Mouse (Mus musculus) liver, embryonic 14.5 days (tissue): Measurements from ENCODE around the gene Lcmt1. TPM values are rescaled to one million over a fixed set of nuclear protein-coding genes. Genes with fewer than 3 reads are reported as not detected.

Source experiments
- ATAC-seq: fragments of 200-750 bp; cut with Nextera tagmentation; 2 replicates; pipeline ENCODE4 v1.8.0; 2017; ENCODE audit warnings: moderate number of reproducible peaks, mild to moderate bottlenecking, moderate library complexity; ENCODE audit not compliant: insufficient read depth
- DNase-seq, 3 experiments: peaks; one replicate each; pipeline ENCODE4 v3.0.0-alpha.2; 2012 to 2013; ENCODE audit warnings: low read depth in 3 of 3, low spot score in 3 of 3
- H3K27ac ChIP-seq: fragments of 300-500 bp; sonication (generic); 2 replicates; pipeline ENCODE4 v1.5.1; 2014; ENCODE audit warnings: moderate library complexity, mild to moderate bottlenecking, control low read depth, inconsistent platforms
- H3K27me3 ChIP-seq: fragments of 300-500 bp; sonication (generic); 2 replicates; pipeline ENCODE4 v1.6.1; 2014; ENCODE audit warnings: mild to moderate bottlenecking, low read length, moderate library complexity; ENCODE audit not compliant: control insufficient read depth, insufficient read depth
- H3K36me3 ChIP-seq: fragments of 300-500 bp; sonication (generic); replicated peaks from 2 replicates; pipeline ENCODE4 v1.6.1; 2014; ENCODE audit warnings: low read depth; ENCODE audit not compliant: control insufficient read depth, insufficient read depth
- H3K4me1 ChIP-seq, 2 experiments: fragments of 200-500 bp in 1 of 2; fragments of 300-500 bp in 1 of 2; sonication (generic) in 1 of 2; replicated peaks; 2 replicates each; pipeline ENCODE4 v1.6.1; 2012 to 2014; ENCODE audit warnings: antibody characterized with exemption in 1 of 2, inconsistent platforms in 1 of 2, low read length in 1 of 2; ENCODE audit not compliant: control insufficient read depth in 2 of 2, insufficient read depth in 2 of 2
- H3K4me2 ChIP-seq: fragments of 300-500 bp; sonication (generic); 2 replicates; pipeline ENCODE4 v1.6.1; 2014; ENCODE audit warnings: low read depth, mild to moderate bottlenecking, control low read depth, moderate library complexity
- H3K4me3 ChIP-seq, 2 experiments: fragments of 200-500 bp in 1 of 2; fragments of 300-500 bp in 1 of 2; sonication (generic) in 1 of 2; 2 replicates each; pipeline ENCODE4 v1.5.1; 2012 to 2014; ENCODE audit warnings: low read depth in 2 of 2, low read length in 2 of 2, mild to moderate bottlenecking in 2 of 2, control low read depth in 1 of 2, inconsistent platforms in 1 of 2, moderate library complexity in 1 of 2; ENCODE audit not compliant: insufficient read depth in 1 of 2
- H3K9ac ChIP-seq: fragments of 300-500 bp; sonication (generic); replicated peaks from 2 replicates; pipeline ENCODE4 v1.6.1; 2014; ENCODE audit warnings: mild to moderate bottlenecking, control low read depth, moderate library complexity
- H3K9me3 ChIP-seq: fragments of 300-500 bp; sonication (generic); 2 replicates; pipeline ENCODE4 v1.6.1; 2016; ENCODE audit warnings: low read length, mixed read lengths; ENCODE audit not compliant: control insufficient read depth
- CTCF ChIP-seq: IDR thresholded peaks from 2 replicates; pipeline ENCODE4 v1.5.1; 2016; ENCODE audit warnings: antibody characterized with exemption, low read depth, control low read depth
- EP300 ChIP-seq: IDR thresholded peaks from 2 replicates; pipeline ENCODE4 v1.6.1; 2016; ENCODE audit warnings: antibody characterized with exemption, low read depth
- WGBS: fragments of 180-500 bp; shearing (Covaris S2); extraction: QIAGEN DNeasy Blood & Tissue Kit; methylation state at CpG from one replicate; pipeline ENCODE4 v1.1.7; 2014; ENCODE audit not compliant: insufficient replicate concordance; 5-methylcytosine and 5-hydroxymethylcytosine counted together
- polyA plus RNA-seq, 2 experiments: library from polyadenylated mRNA; depleted of rRNA in 1 of 2; stranded (reverse) in 1 of 2; unstranded in 1 of 2; fragments of >200 nt; fragmentation: Nextera tagmentation in 1 of 2; extraction: Ambion mirVana in 1 of 2; gene quantifications; 2 replicates each; pipeline versions ENCODE4 v1.2.1 to v1.2.3; 2012 to 2014

The Lcmt1 gene
- polyA plus RNA-seq, 2 experiments, result 18.6 to 23.6 TPM

GRCm38 (mm10) chr7:123363971-123364370 lies 5.6 kb upstream of the Lcmt1 start:
- no peak for DNase-seq
- Histone ChIP-seq H3K27me3 (no peaks in the 10 kb centered on the region), H3K4me3 (no peak overlapping the region), H3K36me3 (no peaks in the 10 kb centered on the region; the same call in none of the 2 replicates), H3K9ac (no peak overlapping the region), H3K27ac (no peak overlapping the region), H3K4me1 (peaks cover 35 to 48% of the 10 kb centered on the region in 2 experiments), H3K9me3 (no peaks in the 10 kb centered on the region), H3K4me2 (no peak overlapping the region)
- TF ChIP-seq EP300, result no peak
- 86% methylated on average over 8 of the region's 8 CpGs for WGBS
- no peak for ATAC-seq

- ATAC-seq, result peak; percentile 9; the same call in 1 of the 2 replicates
- H3K4me1 ChIP-seq, result peaks cover 37 to 53% of the 10 kb centered on the region in 2 experiments
These were observed 3.5 kb upstream of the Lcmt1 start for GRCm38 (mm10) chr7:123365876-123366741.

GRCm38 (mm10) chr7:123366806-123367205 lies 2.8 kb upstream of the Lcmt1 start:
- TF ChIP-seq EP300, result no peak
- no peak for TF ChIP-seq CTCF
- Histone ChIP-seq H3K9me3 (no peaks in the 10 kb centered on the region), H3K27me3 (no peaks in the 10 kb centered on the region), H3K36me3 (no peaks in the 10 kb centered on the region; the same call in 1 of the 2 replicates), H3K4me2 (peak overlapping the region; percentile 85), H3K27ac (peak overlapping the region; percentile 76), H3K9ac (no peak overlapping the region; the same call in none of the 2 replicates), H3K4me3 (peak overlapping the region in 1 of 2 experiments; percentile 30; a peak in 1 of 4 replicates), H3K4me1 (peaks cover 37 to 54% of the 10 kb centered on the region in 2 experiments)
- ATAC-seq (no peak), DNase-seq (no peak)
- 69% methylated on average over 8 of the region's 8 CpGs for WGBS

More at GRCm38 (mm10) chr7:123365876-123366741, 3.5 kb upstream of the Lcmt1 start:
- Histone ChIP-seq H3K36me3 (no peaks in the 10 kb centered on the region; the same call in 1 of the 2 replicates), H3K9ac (peak overlapping the region; percentile 55), H3K9me3 (no peaks in the 10 kb centered on the region), H3K4me3 (peak overlapping the region; percentile 8 to 30; a peak in 3 of 4 replicates), H3K4me2 (peak overlapping the region; percentile 85), H3K27me3 (no peaks in the 10 kb centered on the region), H3K27ac (peak overlapping the region; percentile 76)
- peak; percentile 58 to 60 (median 59) for DNase-seq
- 28% methylated on average over 7 of the region's 7 CpGs for WGBS
- TF ChIP-seq CTCF (no peak), EP300 (peak; percentile 83)

- WGBS, result 72% methylated on average over 16 of the region's 16 CpGs
These were observed 2.1 kb upstream of the Lcmt1 start for GRCm38 (mm10) chr7:123367218-123368150.

More at GRCm38 (mm10) chr7:123367218-123368150, 2.1 kb upstream of the Lcmt1 start:
- Histone ChIP-seq H3K27me3 (no peaks in the 10 kb centered on the region), H3K4me3 (peak overlapping the region; percentile 16 to 78; a peak in 3 of 4 replicates), H3K9ac (no peak overlapping the region; the same call in 1 of the 2 replicates), H3K9me3 (no peaks in the 10 kb centered on the region), H3K36me3 (no peaks in the 10 kb centered on the region; the same call in 1 of the 2 replicates), H3K4me2 (peak overlapping the region; percentile 85), H3K27ac (no peak overlapping the region), H3K4me1 (peaks cover 37 to 54% of the 10 kb centered on the region in 2 experiments)
- no peak for DNase-seq
- ATAC-seq, result no peak
- TF ChIP-seq CTCF, result no peak
- TF ChIP-seq EP300, result no peak
